ENCODE assay signal across 9 mouse cellular contexts in genomic region chr9:77406906-77407305, GRCm38 (mm10). TPM values are rescaled to one million over a fixed set of nuclear protein-coding genes. Genes with fewer than 3 reads are reported as not detected.
DNase-seq lines count a peak whose midpoint lies in the region; ATAC-seq and TF ChIP-seq lines count a peak whose summit lies in the region.
"Had no signal": no experiment of that assay in that cellular context is flagged by ENCODE, and none has a peak within 500 bp of the region (broad histone marks: within the 10 kb centered on the region; RNA-seq: fewer than 3 reads in every experiment).

No protein-coding gene starts in this region.

- peak; percentile 68 for TF ChIP-seq CTCF in liver, embryonic 14.5 days (IDR thresholded peaks at IDR 0.05; ENCODE audit: low read depth)

- ATAC-seq in forebrain, embryonic 12.5 days (ENCODE audit: low FRiP score) = 0 out of 2 replicates have a peak, but pooled peaks have one; percentile 27
- no peak for ATAC-seq in liver, embryonic 14.5 days (ENCODE audit: insufficient read depth)

- 50% methylated on average over 7 of the region's 7 CpGs for WGBS in forebrain, embryonic 12.5 days
- 33% methylated on average over 7 of the region's 7 CpGs for WGBS in liver, embryonic 14.5 days (ENCODE audit: insufficient replicate concordance)

- DNase-seq in cerebellum, adult 8-10 months = peak; percentile 7
- DNase-seq in cerebellum, adult 9-10 months = no peak
- DNase-seq in ovary, postnatal 36 days (ENCODE audit: low spot score) = peak; percentile 41
- no peak for DNase-seq in ovary, postnatal 10 days (ENCODE audit: low spot score)
- DNase-seq in liver, embryonic 14.5 days (ENCODE audit: low read depth in 3 of 3, low spot score in 3 of 3) = peak in 2 of 3 experiments; percentile 19 to 22
- peak; percentile 19 to 39 for DNase-seq in thymus, adult 18-20 months
- no peak for DNase-seq in layer of hippocampus, adult 11-12 months (ENCODE audit: low spot score)

- no peak overlapping the region for H3K27ac ChIP-seq in forebrain, embryonic 12.5 days
- no peak overlapping the region for H3K27ac ChIP-seq in liver, embryonic 14.5 days
- H3K27ac ChIP-seq: lung, embryonic 15.5 days had no signal

- H3K4me1 ChIP-seq in forebrain, embryonic 12.5 days = peaks cover 9% of the 10 kb centered on the region; the same call in 1 of the 2 replicates
- no peaks in the 10 kb centered on the region for H3K4me1 ChIP-seq in liver, embryonic 14.5 days (replicated peaks; ENCODE audit: control insufficient read depth in 2 of 2, insufficient read depth in 2 of 2, low read length in 1 of 2)

- no peaks in the 10 kb centered on the region for H3K36me3 ChIP-seq in forebrain, embryonic 12.5 days (replicated peaks)
- no peaks in the 10 kb centered on the region for H3K36me3 ChIP-seq in liver, embryonic 14.5 days (replicated peaks; ENCODE audit: control insufficient read depth, insufficient read depth, low read depth)
- H3K36me3 ChIP-seq: lung, embryonic 15.5 days had no signal

- TF ChIP-seq EP300 in liver, embryonic 14.5 days (IDR thresholded peaks at IDR 0.05; ENCODE audit: low read depth) = no peak

- no peaks in the 10 kb centered on the region for H3K9me3 ChIP-seq in forebrain, embryonic 12.5 days
- no peaks in the 10 kb centered on the region for H3K9me3 ChIP-seq in liver, embryonic 14.5 days (ENCODE audit: control insufficient read depth, low read length)
- H3K9me3 ChIP-seq: lung, embryonic 15.5 days had no signal

- no peak overlapping the region for H3K9ac ChIP-seq in forebrain, embryonic 12.5 days
- no peak overlapping the region for H3K9ac ChIP-seq in liver, embryonic 14.5 days (replicated peaks)
- H3K9ac ChIP-seq: lung, embryonic 15.5 days had no signal

- no peaks in the 10 kb centered on the region for H3K27me3 ChIP-seq in forebrain, embryonic 12.5 days
- H3K27me3 ChIP-seq in liver, embryonic 14.5 days (ENCODE audit: control insufficient read depth, insufficient read depth, low read length) = no peaks in the 10 kb centered on the region
- H3K27me3 ChIP-seq: lung, embryonic 15.5 days had no signal

- H3K4me2 ChIP-seq in forebrain, embryonic 12.5 days = no peak overlapping the region
- no peak overlapping the region for H3K4me2 ChIP-seq in liver, embryonic 14.5 days (ENCODE audit: low read depth)
- H3K4me2 ChIP-seq: lung, embryonic 15.5 days had no signal

- H3K4me3 ChIP-seq in forebrain, embryonic 12.5 days (replicated peaks) = no peak overlapping the region
- H3K4me3 ChIP-seq in liver, embryonic 14.5 days (ENCODE audit: insufficient read depth in 1 of 2, low read depth in 2 of 2, low read length in 2 of 2) = no peak overlapping the region
- H3K4me3 ChIP-seq: lung, embryonic 15.5 days had no signal

RNA-seq across cellular contexts. Expression of gene Mlip, which starts 54.1 kb away (rescaled TPM):
- polyA plus RNA-seq in forebrain, embryonic 12.5 days (2016; fragmentation: Nextera tagmentation; extraction: Ambion mirVana) = 0.36 TPM in 1 of 2 replicates, not detected in the other
- not detected in 2 replicates for polyA plus RNA-seq in liver, embryonic 14.5 days (2012; rRNA removed)
- polyA plus RNA-seq in liver, embryonic 14.5 days (2014; fragmentation: Nextera tagmentation; extraction: Ambion mirVana) = not detected in 2 replicates

Comparison
In these comparisons a context has a peak if more than half of its experiments do, and no peak if none do; other contexts are left out.
1. DNase-seq: peak in cerebellum, adult 8-10 months (single experiment), ovary, postnatal 36 days (single experiment), liver, embryonic 14.5 days (2 of 3) and thymus, adult 18-20 months (2 of 2); none in cerebellum, adult 9-10 months (single experiment), ovary, postnatal 10 days (single experiment) and layer of hippocampus, adult 11-12 months (single experiment).